Mouse (Mus musculus): ENCODE data around the gene Parvb.

Parvb gene

GRCm38 (mm10) chr15:84196486-84197165 is 35.2 kb upstream of the Parvb start:
- Histone ChIP-seq H3K9me3 (ENCODE audit: low read length) (no peaks in the 10 kb centered on the region), H3K36me3 (ENCODE audit: insufficient read depth, low read length) (peaks cover 85% of the 10 kb centered on the region), H3K4me1 (replicated peaks; ENCODE audit: low read depth, low read length) (peaks cover 74% of the 10 kb centered on the region), H3K27me3 (ENCODE audit: insufficient read depth, low read length) (no peaks in the 10 kb centered on the region), H3K4me3 (replicated peaks; ENCODE audit: low read length) (no peak overlapping the region)
- TF ChIP-seq CTCF (conservative IDR thresholded peaks at IDR 0.05; ENCODE audit: low read length) (no peak), POU5F1 (IDR thresholded peaks at IDR 0.05; ENCODE audit: borderline replicate concordance, low read length) (no peak), NANOG (IDR thresholded peaks at IDR 0.05; ENCODE audit: borderline replicate concordance, low read length) (no peak)

GRCm38 (mm10) chr15:84207327-84207726 is 24.5 kb upstream of the Parvb start:
- TF ChIP-seq POU5F1 (IDR thresholded peaks at IDR 0.05; ENCODE audit: borderline replicate concordance, low read length): no peak
- no peak for TF ChIP-seq CTCF (conservative IDR thresholded peaks at IDR 0.05; ENCODE audit: low read length)
- TF ChIP-seq NANOG (IDR thresholded peaks at IDR 0.05; ENCODE audit: borderline replicate concordance, low read length): no peak
- H3K4me1 ChIP-seq (replicated peaks; ENCODE audit: low read depth, low read length): peaks cover 44% of the 10 kb centered on the region
- no peak overlapping the region for H3K4me3 ChIP-seq (replicated peaks; ENCODE audit: low read length)
- no peaks in the 10 kb centered on the region for H3K9me3 ChIP-seq (ENCODE audit: low read length)
- peaks cover 98% of the 10 kb centered on the region for H3K36me3 ChIP-seq (ENCODE audit: insufficient read depth, low read length)
- H3K27me3 ChIP-seq (ENCODE audit: insufficient read depth, low read length): no peaks in the 10 kb centered on the region

- Histone ChIP-seq H3K4me3 (replicated peaks; ENCODE audit: low read length) (no peak overlapping the region), H3K4me1 (replicated peaks; ENCODE audit: low read depth, low read length) (peaks cover 57% of the 10 kb centered on the region), H3K9me3 (ENCODE audit: low read length) (no peaks in the 10 kb centered on the region), H3K27me3 (ENCODE audit: insufficient read depth, low read length) (no peaks in the 10 kb centered on the region), H3K36me3 (ENCODE audit: insufficient read depth, low read length) (peaks cover 98% of the 10 kb centered on the region)
- TF ChIP-seq NANOG (IDR thresholded peaks at IDR 0.05; ENCODE audit: borderline replicate concordance, low read length): no peak
- no peak for TF ChIP-seq CTCF (conservative IDR thresholded peaks at IDR 0.05; ENCODE audit: low read length)
- TF ChIP-seq POU5F1 (IDR thresholded peaks at IDR 0.05; ENCODE audit: borderline replicate concordance, low read length): no peak
Measured at GRCm38 (mm10) chr15:84209517-84210412, 22.1 kb upstream of the Parvb start.

- Histone ChIP-seq H3K36me3 (ENCODE audit: insufficient read depth, low read length) (peaks cover 98% of the 10 kb centered on the region), H3K27me3 (ENCODE audit: insufficient read depth, low read length) (no peaks in the 10 kb centered on the region), H3K4me1 (replicated peaks; ENCODE audit: low read depth, low read length) (peaks cover 60% of the 10 kb centered on the region), H3K4me3 (replicated peaks; ENCODE audit: low read length) (0 out of 2 replicates have a peak overlapping the region, but pooled peaks have one; percentile 3), H3K9me3 (ENCODE audit: low read length) (no peaks in the 10 kb centered on the region)
- TF ChIP-seq CTCF (conservative IDR thresholded peaks at IDR 0.05; ENCODE audit: low read length) (no peak), POU5F1 (IDR thresholded peaks at IDR 0.05; ENCODE audit: borderline replicate concordance, low read length) (no peak), NANOG (IDR thresholded peaks at IDR 0.05; ENCODE audit: borderline replicate concordance, low read length) (no peak)
Measured at GRCm38 (mm10) chr15:84210461-84210860, 21.4 kb upstream of the Parvb start.

GRCm38 (mm10) chr15:84210941-84211340 is 20.9 kb upstream of the Parvb start:
- TF ChIP-seq NANOG (IDR thresholded peaks at IDR 0.05; ENCODE audit: borderline replicate concordance, low read length) (no peak), CTCF (conservative IDR thresholded peaks at IDR 0.05; ENCODE audit: low read length) (no peak)
- H3K27me3 ChIP-seq (ENCODE audit: insufficient read depth, low read length): no peaks in the 10 kb centered on the region
- peaks cover 65% of the 10 kb centered on the region for H3K4me1 ChIP-seq (replicated peaks; ENCODE audit: low read depth, low read length)
- peaks cover 97% of the 10 kb centered on the region for H3K36me3 ChIP-seq (ENCODE audit: insufficient read depth, low read length)
- H3K9me3 ChIP-seq (ENCODE audit: low read length): no peaks in the 10 kb centered on the region
- 0 out of 2 replicates have a peak overlapping the region, but pooled peaks have one; percentile 3 for H3K4me3 ChIP-seq (replicated peaks; ENCODE audit: low read length)

GRCm38 (mm10) chr15:84211564-84211963 is 20.3 kb upstream of the Parvb start:
- Histone ChIP-seq H3K9me3 (ENCODE audit: low read length) (no peaks in the 10 kb centered on the region), H3K4me3 (replicated peaks; ENCODE audit: low read length) (no peak overlapping the region), H3K36me3 (ENCODE audit: insufficient read depth, low read length) (peaks cover 91% of the 10 kb centered on the region), H3K27me3 (ENCODE audit: insufficient read depth, low read length) (no peaks in the 10 kb centered on the region), H3K4me1 (replicated peaks; ENCODE audit: low read depth, low read length) (peaks cover 70% of the 10 kb centered on the region)
- TF ChIP-seq POU5F1 (IDR thresholded peaks at IDR 0.05; ENCODE audit: borderline replicate concordance, low read length) (no peak), CTCF (conservative IDR thresholded peaks at IDR 0.05; ENCODE audit: low read length) (no peak), NANOG (IDR thresholded peaks at IDR 0.05; ENCODE audit: borderline replicate concordance, low read length) (no peak)

GRCm38 (mm10) chr15:84212031-84212755 is 19.6 kb upstream of the Parvb start:
- Histone ChIP-seq H3K9me3 (ENCODE audit: low read length) (no peaks in the 10 kb centered on the region), H3K27me3 (ENCODE audit: insufficient read depth, low read length) (no peaks in the 10 kb centered on the region), H3K4me1 (replicated peaks; ENCODE audit: low read depth, low read length) (peaks cover 76% of the 10 kb centered on the region), H3K4me3 (replicated peaks; ENCODE audit: low read length) (no peak overlapping the region), H3K36me3 (ENCODE audit: insufficient read depth, low read length) (peaks cover 90% of the 10 kb centered on the region)
- TF ChIP-seq NANOG (IDR thresholded peaks at IDR 0.05; ENCODE audit: borderline replicate concordance, low read length) (no peak), CTCF (conservative IDR thresholded peaks at IDR 0.05; ENCODE audit: low read length) (peak; percentile 98)

GRCm38 (mm10) chr15:84212756-84213105 is 19.1 kb upstream of the Parvb start:
- Histone ChIP-seq H3K36me3 (ENCODE audit: insufficient read depth, low read length) (peaks cover 87% of the 10 kb centered on the region), H3K4me1 (replicated peaks; ENCODE audit: low read depth, low read length) (peaks cover 82% of the 10 kb centered on the region), H3K4me3 (replicated peaks; ENCODE audit: low read length) (no peak overlapping the region), H3K27me3 (ENCODE audit: insufficient read depth, low read length) (no peaks in the 10 kb centered on the region), H3K9me3 (ENCODE audit: low read length) (no peaks in the 10 kb centered on the region)
- TF ChIP-seq CTCF (conservative IDR thresholded peaks at IDR 0.05; ENCODE audit: low read length) (no peak), POU5F1 (IDR thresholded peaks at IDR 0.05; ENCODE audit: borderline replicate concordance, low read length) (no peak), NANOG (IDR thresholded peaks at IDR 0.05; ENCODE audit: borderline replicate concordance, low read length) (no peak)
